Mouse (Mus musculus) G1E (cell line): Measurements from ENCODE around the gene Tekt4. TPM values are rescaled to one million over a fixed set of nuclear protein-coding genes. Genes with fewer than 3 reads are reported as not detected.

Experiments used
- ATAC-seq: 2 replicates; pipeline ENCODE4 v1.8.0; 2016; ENCODE audit warnings: mild to moderate bottlenecking; ENCODE audit not compliant: insufficient number of reproducible peaks, poor library complexity, low FRiP score, severe bottlenecking; ENCODE audit errors: extremely low read depth
- DNase-seq: peaks from one replicate; pipeline ENCODE4 v3.0.0; 2012; ENCODE audit warnings: low spot score
- H3K27me3 ChIP-seq: 2 replicates; pipeline ENCODE4 v1.6.1; 2012; ENCODE audit warnings: mild to moderate bottlenecking, low read length, inconsistent platforms; ENCODE audit not compliant: insufficient read depth
- H3K36me3 ChIP-seq: replicated peaks from 2 replicates; pipeline ENCODE3; 2012; ENCODE audit warnings: mild to moderate bottlenecking, inconsistent platforms
- H3K4me1 ChIP-seq: 2 replicates; pipeline ENCODE4 v1.6.1; 2012; ENCODE audit warnings: low read depth, low read length, inconsistent platforms, mixed read lengths; ENCODE audit not compliant: insufficient read depth
- H3K4me3 ChIP-seq: 2 replicates; pipeline ENCODE4 v1.5.1; 2012; ENCODE audit warnings: low read depth, mild to moderate bottlenecking, inconsistent platforms, low read length, moderate library complexity, mixed read lengths
- H3K9me3 ChIP-seq: replicated peaks from 2 replicates; pipeline ENCODE4 v1.6.1; 2012; ENCODE audit warnings: inconsistent platforms
- CTCF ChIP-seq: IDR thresholded peaks from 2 replicates; pipeline ENCODE4 v1.5.1; 2012; ENCODE audit warnings: low read depth, low read length, inconsistent platforms, mixed read lengths
- GATA1 ChIP-seq: IDR thresholded peaks from 2 replicates; pipeline ENCODE4 v1.6.1; 2012; ENCODE audit warnings: borderline replicate concordance, low read length, inconsistent platforms, mixed read lengths
- GATA2 ChIP-seq: IDR thresholded peaks from 2 replicates; pipeline ENCODE4 v1.6.1; 2012; ENCODE audit warnings: low read depth, low read length, inconsistent platforms, borderline replicate concordance
- POLR2AphosphoS5 ChIP-seq: IDR thresholded peaks from 2 replicates; pipeline ENCODE4 v1.6.1; 2012; ENCODE audit warnings: low read depth, low read length, inconsistent platforms; ENCODE audit not compliant: insufficient replicate concordance
- TAL1 ChIP-seq: conservative IDR thresholded peaks from 2 replicates; pipeline ENCODE4 v1.6.1; 2012; ENCODE audit warnings: low read depth, low read length, inconsistent platforms, mixed read lengths
- polyA plus RNA-seq: library from polyadenylated mRNA; stranded (reverse); fragments of >175 nt; gene quantifications from 2 replicates; pipeline ENCODE4 v1.2.3, GENCODE M21; 2012
- total RNA-seq, 2 experiments: library from RNA; stranded (forward) in 1 of 2; stranded (reverse) in 1 of 2; fragments of 200-1000 nt in 1 of 2; fragments of >200 nt in 1 of 2; fragmentation: Nextera tagmentation in 1 of 2; gene quantifications; 2 replicates each; pipeline ENCODE4 v1.2.3; 2014 to 2017

Tekt4 gene
- total and polyA plus RNA-seq, 3 experiments = not detected

- no peak for ATAC-seq
- H3K27me3 ChIP-seq = 0 out of 2 replicates have a peak, but pooled peaks cover under 1% of the 10 kb centered on the region
- H3K4me1 ChIP-seq = no peaks in the 10 kb centered on the region; the same call in 1 of the 2 replicates
- DNase-seq = no peak
- H3K36me3 ChIP-seq = no peaks in the 10 kb centered on the region
- no peaks in the 10 kb centered on the region; the same call in 1 of the 2 replicates for H3K9me3 ChIP-seq
- no peak overlapping the region for H3K4me3 ChIP-seq
- TF ChIP-seq GATA2 (no peak), CTCF (no peak), TAL1 (no peak)
Observed at GRCm38 (mm10) chr17:25511876-25512275, 57.5 kb downstream of the Tekt4 start.

GRCm38 (mm10) chr17:25514055-25514454 is 59.6 kb downstream of the Tekt4 start:
- DNase-seq (no peak), ATAC-seq (no peak)
- no peaks in the 10 kb centered on the region for H3K4me1 ChIP-seq
- H3K4me3 ChIP-seq = no peak overlapping the region
- H3K27me3 ChIP-seq = peaks cover 11% of the 10 kb centered on the region; the same call in 1 of the 2 replicates
- H3K9me3 ChIP-seq = no peaks in the 10 kb centered on the region; the same call in 1 of the 2 replicates
- H3K36me3 ChIP-seq = no peaks in the 10 kb centered on the region
- TF ChIP-seq GATA1 (no peak), GATA2 (no peak), TAL1 (no peak), CTCF (no peak), POLR2AphosphoS5 (no peak)

GRCm38 (mm10) chr17:25516315-25516714 is 61.9 kb downstream of the Tekt4 start:
- Histone ChIP-seq H3K9me3 (no peaks in the 10 kb centered on the region; the same call in 1 of the 2 replicates), H3K36me3 (no peaks in the 10 kb centered on the region), H3K4me1 (no peaks in the 10 kb centered on the region), H3K4me3 (no peak overlapping the region), H3K27me3 (peaks cover 12% of the 10 kb centered on the region; the same call in 1 of the 2 replicates)
- DNase-seq (no peak), ATAC-seq (no peak)
- TF ChIP-seq GATA2 (no peak), POLR2AphosphoS5 (no peak), CTCF (no peak), GATA1 (no peak), TAL1 (no peak)

- Histone ChIP-seq H3K4me1 (no peaks in the 10 kb centered on the region), H3K9me3 (no peaks in the 10 kb centered on the region; the same call in 1 of the 2 replicates), H3K27me3 (peaks cover 19% of the 10 kb centered on the region; the same call in 1 of the 2 replicates), H3K4me3 (no peak overlapping the region), H3K36me3 (no peaks in the 10 kb centered on the region)
- TF ChIP-seq TAL1 (no peak), GATA1 (no peak), POLR2AphosphoS5 (no peak), GATA2 (no peak), CTCF (no peak)
- DNase-seq (no peak), ATAC-seq (no peak)
Observed at GRCm38 (mm10) chr17:25518144-25518543, 63.7 kb downstream of the Tekt4 start.

GRCm38 (mm10) chr17:25519511-25519910 is 65.1 kb downstream of the Tekt4 start:
- Histone ChIP-seq H3K27me3 (peaks cover 24% of the 10 kb centered on the region; the same call in 1 of the 2 replicates), H3K4me1 (no peaks in the 10 kb centered on the region), H3K9me3 (no peaks in the 10 kb centered on the region), H3K4me3 (no peak overlapping the region), H3K36me3 (no peaks in the 10 kb centered on the region)
- ATAC-seq = no peak
- TF ChIP-seq POLR2AphosphoS5 = no peak
- no peak for DNase-seq

- Histone ChIP-seq H3K9me3 (no peaks in the 10 kb centered on the region), H3K27me3 (peaks cover 25% of the 10 kb centered on the region; the same call in 1 of the 2 replicates)
- TF ChIP-seq TAL1 (no peak), GATA2 (no peak)
Observed at GRCm38 (mm10) chr17:25520492-25520891, 66.1 kb downstream of the Tekt4 start.

GRCm38 (mm10) chr17:25522080-25522479 is 67.7 kb downstream of the Tekt4 start:
- Histone ChIP-seq H3K4me3 (no peak overlapping the region), H3K36me3 (no peaks in the 10 kb centered on the region), H3K9me3 (no peaks in the 10 kb centered on the region), H3K4me1 (no peaks in the 10 kb centered on the region), H3K27me3 (peaks cover 26% of the 10 kb centered on the region; the same call in 1 of the 2 replicates)
- DNase-seq (no peak), ATAC-seq (no peak)
- no peak for TF ChIP-seq GATA2
- TF ChIP-seq GATA1 = no peak
- no peak for TF ChIP-seq TAL1
- TF ChIP-seq POLR2AphosphoS5 = no peak
- TF ChIP-seq CTCF = no peak

More at GRCm38 (mm10) chr17:25520492-25520891, 66.1 kb downstream of the Tekt4 start:
- DNase-seq (no peak), ATAC-seq (no peak)
- H3K4me1 ChIP-seq = no peaks in the 10 kb centered on the region
- H3K4me3 ChIP-seq = no peak overlapping the region
- H3K36me3 ChIP-seq = no peaks in the 10 kb centered on the region

Other genes starting within 250 kb of the Tekt4 start
- 9.7 and 10.0 TPM in 2 replicates for gene Gnptg, start 214.5 kb upstream of the Tekt4 start, total RNA-seq (2014; fragmentation: Nextera tagmentation)
- gene Gnptg, start 214.5 kb upstream of the Tekt4 start, total RNA-seq (2017) = 22.2 and 31.1 TPM in 2 replicates
- 5.4 and 11.6 TPM in 2 replicates for gene Gnptg, start 214.5 kb upstream of the Tekt4 start, polyA plus RNA-seq
- 15.2 and 17.6 TPM in 2 replicates for gene Tsr3, start 214.4 kb upstream of the Tekt4 start, total RNA-seq (2014; fragmentation: Nextera tagmentation)
- gene Tsr3, start 214.4 kb upstream of the Tekt4 start, total RNA-seq (2017) = 34.4 and 41.0 TPM in 2 replicates
- 22.4 and 24.2 TPM in 2 replicates for gene Tsr3, start 214.4 kb upstream of the Tekt4 start, polyA plus RNA-seq
- gene Baiap3, start 198.3 kb upstream of the Tekt4 start, total RNA-seq (2014; fragmentation: Nextera tagmentation) = not detected in 2 replicates
- 0.17 and 0.33 TPM in 2 replicates for gene Baiap3, start 198.3 kb upstream of the Tekt4 start, total RNA-seq (2017)
- gene Baiap3, start 198.3 kb upstream of the Tekt4 start, polyA plus RNA-seq = 0.06 TPM in 1 of 2 replicates, not detected in the other
- 516 and 535 TPM in 2 replicates for gene Ube2i, start 180.0 kb upstream of the Tekt4 start, total RNA-seq (2014; fragmentation: Nextera tagmentation)
- gene Ube2i, start 180.0 kb upstream of the Tekt4 start, total RNA-seq (2017) = 421 and 442 TPM in 2 replicates
- gene Ube2i, start 180.0 kb upstream of the Tekt4 start, polyA plus RNA-seq = 422 and 440 TPM in 2 replicates
- not detected in 2 replicates for gene Prss34, start 156.2 kb upstream of the Tekt4 start, total RNA-seq (2014; fragmentation: Nextera tagmentation)
- gene Prss34, start 156.2 kb upstream of the Tekt4 start, total RNA-seq (2017) = not detected in 2 replicates
- 0.06 TPM in 1 of 2 replicates, not detected in the other for gene Prss34, start 156.2 kb upstream of the Tekt4 start, polyA plus RNA-seq
- gene Prss28, start 146.0 kb upstream of the Tekt4 start, total RNA-seq (2014; fragmentation: Nextera tagmentation) = not detected in 2 replicates
- 0.11 TPM in 1 of 2 replicates, not detected in the other for gene Prss28, start 146.0 kb upstream of the Tekt4 start, total RNA-seq (2017)
- gene Prss28, start 146.0 kb upstream of the Tekt4 start, polyA plus RNA-seq = not detected in 2 replicates
- not detected in 2 replicates for gene Prss29, start 136.0 kb upstream of the Tekt4 start, total RNA-seq (2014; fragmentation: Nextera tagmentation)
- not detected in 2 replicates for gene Prss29, start 136.0 kb upstream of the Tekt4 start, total RNA-seq (2017)
- gene Prss29, start 136.0 kb upstream of the Tekt4 start, polyA plus RNA-seq = not detected in 2 replicates
- 0.75 TPM in 1 of 2 replicates, not detected in the other for gene Tpsab1, start 109.1 kb upstream of the Tekt4 start, total RNA-seq (2014; fragmentation: Nextera tagmentation)
- gene Tpsab1, start 109.1 kb upstream of the Tekt4 start, total RNA-seq (2017) = 14.2 and 14.5 TPM in 2 replicates
- gene Tpsab1, start 109.1 kb upstream of the Tekt4 start, polyA plus RNA-seq = 0.12 and 0.14 TPM in 2 replicates
- gene Tpsb2, start 88.3 kb upstream of the Tekt4 start, total RNA-seq (2014; fragmentation: Nextera tagmentation) = 0.58 TPM in 1 of 2 replicates, not detected in the other
- 12.9 and 15.4 TPM in 2 replicates for gene Tpsb2, start 88.3 kb upstream of the Tekt4 start, total RNA-seq (2017)
- gene Tpsb2, start 88.3 kb upstream of the Tekt4 start, polyA plus RNA-seq = not detected in 2 replicates
- not detected in 2 replicates for gene Tpsg1, start 85.3 kb upstream of the Tekt4 start, total RNA-seq (2014; fragmentation: Nextera tagmentation)
- gene Tpsg1, start 85.3 kb upstream of the Tekt4 start, total RNA-seq (2017) = 0.60 and 0.70 TPM in 2 replicates
- gene Tpsg1, start 85.3 kb upstream of the Tekt4 start, polyA plus RNA-seq = not detected in 2 replicates
- gene Cacna1h, start 20.8 kb upstream of the Tekt4 start, total RNA-seq (2014; fragmentation: Nextera tagmentation) = not detected in 2 replicates
- under 0.01 and 0.22 TPM in 2 replicates for gene Cacna1h, start 20.8 kb upstream of the Tekt4 start, total RNA-seq (2017)
- not detected in 2 replicates for gene Cacna1h, start 20.8 kb upstream of the Tekt4 start, polyA plus RNA-seq
- gene Sstr5, start 42.7 kb downstream of the Tekt4 start, total RNA-seq (2014; fragmentation: Nextera tagmentation) = not detected in 2 replicates
- gene Sstr5, start 42.7 kb downstream of the Tekt4 start, total RNA-seq (2017) = 0.16 TPM in 1 of 2 replicates, not detected in the other
- gene Sstr5, start 42.7 kb downstream of the Tekt4 start, polyA plus RNA-seq = not detected in 2 replicates
- not detected in 2 replicates for gene Sox8, start 116.1 kb downstream of the Tekt4 start, total RNA-seq (2014; fragmentation: Nextera tagmentation)
- gene Sox8, start 116.1 kb downstream of the Tekt4 start, total RNA-seq (2017) = 0.11 TPM in 1 of 2 replicates, not detected in the other
- not detected in 2 replicates for gene Sox8, start 116.1 kb downstream of the Tekt4 start, polyA plus RNA-seq
- gene Lmf1, start 124.5 kb downstream of the Tekt4 start, total RNA-seq (2014; fragmentation: Nextera tagmentation) = 27.6 and 29.9 TPM in 2 replicates
- gene Lmf1, start 124.5 kb downstream of the Tekt4 start, total RNA-seq (2017) = 8.7 and 8.8 TPM in 2 replicates
- gene Lmf1, start 124.5 kb downstream of the Tekt4 start, polyA plus RNA-seq = 15.7 and 16.2 TPM in 2 replicates